Mouse (Mus musculus) forebrain, postnatal 0 days (tissue): ENCODE measurements at regions not wholly inside any gene's neighbourhood (a gene's known extent, or its start where the extent isn't known, plus 50 kb on each side); places are given as distances from the start of the nearest gene placed in this dataset.
"Not testable (repeated sequence)": the region's sequence is repeated elsewhere in the genome, so short reads cannot be mapped to it uniquely, and the experiment has no call there.

Source experiments
- ATAC-seq: fragments of 200-750 bp; cut with Nextera tagmentation; 2 replicates; pipeline ENCODE4 v1.8.0; 2017; ENCODE audit warnings: mild to moderate bottlenecking, moderate library complexity
- DNase-seq: peaks from one replicate; pipeline ENCODE4 v3.0.0-alpha.2; 2015
- H3K27ac ChIP-seq: fragments of 300-500 bp; sonication (generic); 2 replicates; pipeline ENCODE4 v1.5.1; 2014; ENCODE audit warnings: low read depth, mild to moderate bottlenecking, antibody characterized with exemption, low read length, moderate library complexity, mixed read lengths
- H3K27me3 ChIP-seq: fragments of 300-500 bp; sonication (generic); 2 replicates; pipeline ENCODE4 v1.6.1; 2014; ENCODE audit warnings: mild to moderate bottlenecking, low read length, mixed read lengths; ENCODE audit not compliant: insufficient read depth
- H3K36me3 ChIP-seq: fragments of 300-500 bp; sonication (generic); 2 replicates; pipeline ENCODE4 v1.6.1; 2014; ENCODE audit warnings: mild to moderate bottlenecking, moderate library complexity; ENCODE audit not compliant: insufficient read depth
- H3K4me1 ChIP-seq: fragments of 300-500 bp; sonication (generic); 2 replicates; pipeline ENCODE4 v1.6.1; 2014; ENCODE audit warnings: antibody characterized with exemption; ENCODE audit not compliant: insufficient read depth
- H3K4me2 ChIP-seq: fragments of 300-500 bp; sonication (generic); 2 replicates; pipeline ENCODE4 v1.6.1; 2014; ENCODE audit warnings: low read depth, mild to moderate bottlenecking, moderate library complexity
- H3K4me3 ChIP-seq: fragments of 300-500 bp; sonication (generic); 2 replicates; pipeline ENCODE4 v1.5.1; 2014; ENCODE audit warnings: low read depth, low read length, mixed read lengths
- H3K9ac ChIP-seq: fragments of 300-500 bp; sonication (generic); 2 replicates; pipeline ENCODE4 v1.6.1; 2014; ENCODE audit warnings: mild to moderate bottlenecking
- H3K9me3 ChIP-seq: fragments of 300-500 bp; sonication (generic); 2 replicates; pipeline ENCODE4 v1.6.1; 2016; ENCODE audit warnings: low read length
- CTCF ChIP-seq: sonication (generic); IDR thresholded peaks from 2 replicates; pipeline ENCODE4 v1.5.1; 2016; ENCODE audit warnings: antibody characterized with exemption, control low read depth, low read depth
- WGBS: fragments of 180-500 bp; shearing (Covaris S2); extraction: QIAGEN DNeasy Blood & Tissue Kit; methylation state at CpG from one replicate; pipeline ENCODE4 v1.1.7; 2014; 5-methylcytosine and 5-hydroxymethylcytosine counted together

- no peaks in the 10 kb centered on the region for H3K27me3 ChIP-seq
- no peaks in the 10 kb centered on the region for H3K36me3 ChIP-seq
- no peaks in the 10 kb centered on the region for H3K9me3 ChIP-seq
- no peak overlapping the region for H3K4me2 ChIP-seq
- H3K4me1 ChIP-seq = no peaks in the 10 kb centered on the region
- H3K27ac ChIP-seq = no peak overlapping the region
- TF ChIP-seq CTCF = no peak
- DNase-seq = no peak
- H3K9ac ChIP-seq = no peak overlapping the region
- 14% methylated on average over 4 of the region's 4 CpGs for WGBS
- no peak overlapping the region for H3K4me3 ChIP-seq
- no peak for ATAC-seq
Observed at GRCm38 (mm10) chr4:16944901-16945300, 2660.3 kb upstream of the Gm12353 start.

DNA sequence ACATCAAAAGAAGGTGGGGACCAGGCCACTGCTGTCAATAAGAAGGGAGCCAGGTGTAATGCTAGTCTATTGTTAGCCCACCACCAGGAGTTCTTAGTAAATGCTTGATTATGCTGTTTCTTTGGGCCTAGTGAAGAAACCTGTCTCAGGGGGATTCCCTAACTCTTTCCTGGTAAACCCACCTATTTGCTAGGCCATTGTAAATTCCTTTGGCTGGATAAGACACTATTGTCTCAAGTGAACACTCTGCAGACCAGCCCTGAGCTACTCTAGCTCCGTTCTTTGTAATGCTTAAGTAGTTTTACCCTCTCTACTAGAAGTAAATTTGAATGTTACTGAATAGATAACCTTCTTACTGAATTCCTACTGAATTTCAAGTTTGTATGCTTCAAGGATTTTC is 2650.7 kb upstream of the Gm12353 start:
- not testable (repeated sequence) for H3K9ac ChIP-seq, H3K4me2 ChIP-seq, H3K9me3 ChIP-seq, H3K4me3 ChIP-seq, ATAC-seq, H3K27me3 ChIP-seq, H3K27ac ChIP-seq, DNase-seq, H3K36me3 ChIP-seq, H3K4me1 ChIP-seq
- 44% methylated on average over 1 of the region's 1 CpGs for WGBS

DNA sequence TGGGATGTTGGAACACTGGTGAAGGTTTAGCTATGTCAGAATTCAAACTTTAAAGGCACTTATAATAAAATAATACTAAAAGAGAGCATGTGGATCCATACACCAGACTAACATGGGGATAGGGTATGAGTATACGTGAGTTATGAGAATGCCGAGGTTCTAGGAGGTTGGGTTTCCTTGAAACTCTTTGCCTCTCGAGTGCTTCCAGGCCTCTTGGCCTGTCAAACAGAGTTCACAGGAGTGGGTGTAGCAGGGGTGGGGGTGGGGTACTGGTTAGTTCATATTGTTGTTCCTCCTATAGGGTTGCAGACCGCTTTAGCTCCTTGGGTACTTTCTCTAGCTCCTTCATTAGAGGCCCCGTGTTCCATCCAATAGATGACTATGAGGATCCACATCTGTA is 2650.3 kb upstream of the Gm12353 start:
- not testable (repeated sequence) for H3K4me2 ChIP-seq, H3K27ac ChIP-seq, H3K4me1 ChIP-seq, H3K9me3 ChIP-seq, H3K9ac ChIP-seq, H3K36me3 ChIP-seq, H3K27me3 ChIP-seq, H3K4me3 ChIP-seq, ATAC-seq, DNase-seq
- 88% methylated on average over 5 of the region's 5 CpGs for WGBS

DNA sequence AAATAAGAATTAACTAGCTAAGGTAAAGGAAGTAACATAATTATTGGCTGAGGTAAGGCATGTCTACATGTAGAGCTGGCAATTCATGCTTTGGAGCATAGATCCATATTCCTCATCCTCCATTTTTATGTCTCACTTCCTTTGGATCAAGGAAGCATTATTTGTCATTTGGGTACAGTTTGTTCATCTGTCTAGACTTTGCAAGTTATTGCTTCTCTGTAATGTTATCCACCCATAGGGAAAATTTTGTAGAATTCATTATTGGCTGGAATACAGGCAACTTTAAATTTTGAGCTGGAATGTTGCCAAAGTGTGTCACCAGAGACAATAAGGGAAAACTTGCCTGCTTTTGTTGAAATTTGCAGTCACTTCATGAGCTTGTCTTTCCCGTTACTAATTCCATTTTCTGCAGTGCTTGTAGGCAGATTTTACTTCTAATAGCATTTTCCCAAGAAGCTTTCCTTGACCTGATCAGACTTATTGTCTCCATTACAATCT is 2623.5 kb upstream of the Gm12353 start:
- no peak for ATAC-seq
- no peaks in the 10 kb centered on the region for H3K36me3 ChIP-seq
- no peaks in the 10 kb centered on the region for H3K9me3 ChIP-seq
- no peak overlapping the region for H3K9ac ChIP-seq
- TF ChIP-seq CTCF = no peak
- H3K4me2 ChIP-seq = no peak overlapping the region
- 63% methylated on average over 1 of the region's 1 CpGs for WGBS
- H3K4me1 ChIP-seq = no peaks in the 10 kb centered on the region
- no peak overlapping the region for H3K4me3 ChIP-seq
- H3K27ac ChIP-seq = no peak overlapping the region
- no peaks in the 10 kb centered on the region for H3K27me3 ChIP-seq
- DNase-seq = no peak

DNA sequence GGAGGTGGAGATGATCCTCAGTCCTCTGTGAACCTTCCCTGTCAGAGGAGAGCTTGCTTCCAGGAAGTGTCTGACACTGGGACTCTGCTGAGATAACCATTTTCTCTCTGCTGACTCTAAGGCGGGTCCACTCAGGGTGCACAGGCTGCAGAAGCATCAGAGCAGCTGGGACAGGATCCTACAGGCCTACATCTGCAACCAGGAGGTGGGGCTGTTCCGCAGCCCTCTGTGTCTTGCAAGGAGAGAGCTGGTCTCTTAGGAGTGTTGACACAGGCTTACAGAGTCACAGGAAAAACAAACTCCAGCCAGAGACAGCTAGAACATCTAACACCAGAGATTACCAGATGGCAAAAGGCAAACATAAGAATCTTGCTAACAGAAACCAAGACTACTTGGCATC is 2578.6 kb upstream of the Gm12353 start:
- no peak overlapping the region for H3K9ac ChIP-seq
- no peaks in the 10 kb centered on the region for H3K27me3 ChIP-seq
- H3K4me2 ChIP-seq = no peak overlapping the region
- peak; percentile 0 for DNase-seq
- 44% methylated on average over 2 of the region's 2 CpGs for WGBS
- TF ChIP-seq CTCF = no peak
- no peak overlapping the region for H3K27ac ChIP-seq
- H3K4me1 ChIP-seq = no peaks in the 10 kb centered on the region
- H3K9me3 ChIP-seq = no peaks in the 10 kb centered on the region
- H3K36me3 ChIP-seq = no peaks in the 10 kb centered on the region
- 0 out of 2 replicates have a peak, but pooled peaks have one; percentile 23 for ATAC-seq
- no peak overlapping the region for H3K4me3 ChIP-seq
